Comparison of ENCODE assay signal across 11 mouse cellular contexts in genomic region chr8:93095376-93095775, GRCm38 (mm10). TPM values are rescaled to one million over a fixed set of nuclear protein-coding genes. Genes with fewer than 3 reads are reported as not detected.
A peak's percentile ranks its signal among the peaks of the same experiment; 100 is the strongest.
DNase-seq lines count a peak whose midpoint lies in the region; ATAC-seq lines count a peak whose summit lies in the region.
"Had no signal": no experiment of that assay in that cellular context is flagged by ENCODE, and none has a peak within 500 bp of the region (broad histone marks: within the 10 kb centered on the region; RNA-seq: fewer than 3 reads in every experiment).

No protein-coding gene starts in this region.

- DNase-seq in adrenal gland, adult 2 months: peak; percentile 13
- no peak for DNase-seq in adrenal gland, postnatal 4 days (ENCODE audit: low spot score in 2 of 2)
- DNase-seq in neural tube, embryonic 10.5 days (ENCODE audit: extremely low spot score, low spot score): peak; percentile 41
- peak; percentile 61 for DNase-seq in embryonic facial prominence, embryonic 14.5 days (ENCODE audit: low spot score)
- DNase-seq in kidney, postnatal 4 days: peak; percentile 46
- DNase-seq in lung, postnatal 36 days: peak; percentile 76
- DNase-seq in thymus, postnatal 36 days: no peak
- DNase-seq: liver, embryonic 13.5 days had no signal

- H3K36me3 ChIP-seq in neural tube, embryonic 15.5 days: no peaks in the 10 kb centered on the region
- no peaks in the 10 kb centered on the region for H3K36me3 ChIP-seq in embryonic facial prominence, embryonic 14.5 days (ENCODE audit: control insufficient read depth, insufficient read depth, low read length)
- H3K36me3 ChIP-seq: liver, embryonic 13.5 days had no signal

- no peaks in the 10 kb centered on the region for H3K4me1 ChIP-seq in neural tube, embryonic 15.5 days
- H3K4me1 ChIP-seq in embryonic facial prominence, embryonic 14.5 days (ENCODE audit: control insufficient read depth, insufficient read depth, low read length): no peaks in the 10 kb centered on the region
- H3K4me1 ChIP-seq: liver, embryonic 13.5 days had no signal

- no peak overlapping the region for H3K27ac ChIP-seq in neural tube, embryonic 15.5 days (replicated peaks)
- H3K27ac ChIP-seq in embryonic facial prominence, embryonic 14.5 days (replicated peaks; ENCODE audit: low read depth, low read length): no peak overlapping the region
- H3K27ac ChIP-seq: liver, embryonic 13.5 days had no signal

- H3K9me3 ChIP-seq in neural tube, embryonic 15.5 days (replicated peaks): no peaks in the 10 kb centered on the region
- no peaks in the 10 kb centered on the region for H3K9me3 ChIP-seq in embryonic facial prominence, embryonic 14.5 days (ENCODE audit: control insufficient read depth, low read length)
- H3K9me3 ChIP-seq: liver, embryonic 13.5 days had no signal

- H3K9ac ChIP-seq in neural tube, embryonic 15.5 days (replicated peaks): no peak overlapping the region
- no peak overlapping the region for H3K9ac ChIP-seq in embryonic facial prominence, embryonic 14.5 days (ENCODE audit: low read depth, low read length)
- H3K9ac ChIP-seq: liver, embryonic 13.5 days had no signal

- H3K4me2 ChIP-seq in neural tube, embryonic 15.5 days: no peak overlapping the region
- H3K4me2 ChIP-seq in embryonic facial prominence, embryonic 14.5 days (ENCODE audit: low read depth, low read length): no peak overlapping the region
- H3K4me2 ChIP-seq: liver, embryonic 13.5 days had no signal

- no peaks in the 10 kb centered on the region for H3K27me3 ChIP-seq in neural tube, embryonic 15.5 days (replicated peaks)
- H3K27me3 ChIP-seq in embryonic facial prominence, embryonic 14.5 days (replicated peaks; ENCODE audit: control insufficient read depth, insufficient read depth, low read length): no peaks in the 10 kb centered on the region
- H3K27me3 ChIP-seq: liver, embryonic 13.5 days had no signal

- ATAC-seq in neural tube, embryonic 15.5 days (ENCODE audit: low FRiP score): no peak
- 0 out of 2 replicates have a peak, but pooled peaks have one; percentile 50 for ATAC-seq in embryonic facial prominence, embryonic 14.5 days (ENCODE audit: low read depth)

- no peak overlapping the region for H3K4me3 ChIP-seq in neural tube, embryonic 15.5 days (replicated peaks)
- no peak overlapping the region for H3K4me3 ChIP-seq in embryonic facial prominence, embryonic 14.5 days (ENCODE audit: low read depth, low read length)
- H3K4me3 ChIP-seq: liver, embryonic 13.5 days had no signal

RNA-seq across cellular contexts. Expression of gene Ces1b, which starts 15.6 kb away (rescaled TPM):
- total RNA-seq in adrenal gland, adult 2 months (2021): under 1 TPM in 1 of 2 experiments, not detected in 1; 0.81 TPM
- not detected in 2 replicates for polyA plus RNA-seq in adrenal gland, adult 2 months (2012; rRNA removed)
- 1 to 10 TPM in 1 of 2 experiments, not detected in 1; 4.0 TPM for total RNA-seq in adrenal gland, postnatal 4 days (2021)
- 0.18 TPM in 1 of 2 replicates, not detected in the other for polyA plus RNA-seq in neural tube, embryonic 15.5 days (2015; fragmentation: Nextera tagmentation; extraction: Ambion mirVana)
- polyA plus RNA-seq in embryonic facial prominence, embryonic 14.5 days (2014; fragmentation: Nextera tagmentation; extraction: Ambion mirVana): 0.36 TPM in 1 of 2 replicates, not detected in the other
- polyA plus RNA-seq: C2C12; liver, embryonic 13.5 days; testis, adult 2 months had no signal

RNA-seq across cellular contexts. Expression of gene Ces1c, which starts 35.7 kb away (rescaled TPM):
- total RNA-seq in adrenal gland, adult 2 months (2021): 1 to 10 TPM in 1 of 2 experiments, under 1 TPM in 1; 0.24 to 7.3 TPM
- 0.49 TPM in 1 of 2 replicates, not detected in the other for polyA plus RNA-seq in adrenal gland, adult 2 months (2012; rRNA removed)
- total RNA-seq in adrenal gland, postnatal 4 days (2021): 10 to 100 TPM in 1 of 2 experiments, 1 to 10 TPM in 1; 1.4 to 60.2 TPM
- not detected in 2 replicates for polyA plus RNA-seq in neural tube, embryonic 15.5 days (2015; fragmentation: Nextera tagmentation; extraction: Ambion mirVana)
- polyA plus RNA-seq in embryonic facial prominence, embryonic 14.5 days (2014; fragmentation: Nextera tagmentation; extraction: Ambion mirVana): not detected in 2 replicates
- polyA plus RNA-seq: C2C12; testis, adult 2 months had no signal

RNA-seq across cellular contexts. Expression of gene Ces1a, which starts 47.4 kb away (rescaled TPM):
- not detected for total RNA-seq in adrenal gland, adult 2 months (2021)
- not detected in 2 replicates for polyA plus RNA-seq in adrenal gland, adult 2 months (2012; rRNA removed)
- not detected for total RNA-seq in adrenal gland, postnatal 4 days (2021)
- polyA plus RNA-seq in neural tube, embryonic 15.5 days (2015; fragmentation: Nextera tagmentation; extraction: Ambion mirVana): 0.09 and 0.14 TPM in 2 replicates
- polyA plus RNA-seq in embryonic facial prominence, embryonic 14.5 days (2014; fragmentation: Nextera tagmentation; extraction: Ambion mirVana): not detected in 2 replicates
- polyA plus RNA-seq: liver, embryonic 13.5 days had no signal

Comparison
In these comparisons a context has a peak if more than half of its experiments do, and no peak if none do; other contexts are left out.
1. DNase-seq: peak in adrenal gland, adult 2 months (single experiment), neural tube, embryonic 10.5 days (single experiment), embryonic facial prominence, embryonic 14.5 days (single experiment), kidney, postnatal 4 days (2 of 2) and lung, postnatal 36 days (single experiment); none in adrenal gland, postnatal 4 days (0 of 2) and thymus, postnatal 36 days (0 of 2).